Mouse (Mus musculus): ENCODE data around the gene Pigc.

DNA sequence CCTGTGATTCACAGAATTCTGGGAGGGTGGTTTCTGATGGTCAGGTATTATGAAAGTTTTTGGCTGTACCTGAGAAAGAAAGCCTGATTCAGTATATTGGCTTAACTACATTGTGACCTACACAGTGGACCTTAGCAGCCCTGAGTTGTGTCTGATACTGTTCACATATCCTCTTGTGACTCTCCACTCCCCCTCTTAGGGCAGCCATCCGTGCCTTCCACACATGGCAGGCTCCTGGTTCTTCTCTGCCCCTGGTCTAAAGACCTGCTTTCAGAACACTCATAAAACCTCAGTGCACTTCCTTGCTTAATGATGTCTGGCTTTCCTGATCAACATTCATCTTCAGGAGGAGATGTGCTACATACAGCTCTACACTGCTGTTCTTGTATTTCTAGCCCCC lies 16.4 kb upstream of the Pigc start:
- TF ChIP-seq POLR2A (IDR thresholded peaks at IDR 0.05; ENCODE audit: insufficient read depth, low read depth, low read length) (no peak), CTCF (IDR thresholded peaks at IDR 0.05; ENCODE audit: insufficient read depth, low read depth, low read length) (no peak)
